Mouse (Mus musculus) cerebellum, adult 2 months (tissue): ENCODE results near the gene Gm29427.

ENCODE experiments used
- CTCF ChIP-seq: fragments of 200-500 bp; IDR thresholded peaks from 2 replicates; pipeline ENCODE4 v1.5.1; 2011; ENCODE audit warnings: low read depth, mild to moderate bottlenecking, control low read depth, low read length, moderate library complexity, borderline replicate concordance; ENCODE audit not compliant: insufficient read depth
- POLR2A ChIP-seq: fragments of 200-500 bp; IDR thresholded peaks from 2 replicates; pipeline ENCODE4 v1.6.1; 2011; ENCODE audit warnings: low read length, control low read depth, borderline replicate concordance; ENCODE audit not compliant: insufficient read depth

DNA sequence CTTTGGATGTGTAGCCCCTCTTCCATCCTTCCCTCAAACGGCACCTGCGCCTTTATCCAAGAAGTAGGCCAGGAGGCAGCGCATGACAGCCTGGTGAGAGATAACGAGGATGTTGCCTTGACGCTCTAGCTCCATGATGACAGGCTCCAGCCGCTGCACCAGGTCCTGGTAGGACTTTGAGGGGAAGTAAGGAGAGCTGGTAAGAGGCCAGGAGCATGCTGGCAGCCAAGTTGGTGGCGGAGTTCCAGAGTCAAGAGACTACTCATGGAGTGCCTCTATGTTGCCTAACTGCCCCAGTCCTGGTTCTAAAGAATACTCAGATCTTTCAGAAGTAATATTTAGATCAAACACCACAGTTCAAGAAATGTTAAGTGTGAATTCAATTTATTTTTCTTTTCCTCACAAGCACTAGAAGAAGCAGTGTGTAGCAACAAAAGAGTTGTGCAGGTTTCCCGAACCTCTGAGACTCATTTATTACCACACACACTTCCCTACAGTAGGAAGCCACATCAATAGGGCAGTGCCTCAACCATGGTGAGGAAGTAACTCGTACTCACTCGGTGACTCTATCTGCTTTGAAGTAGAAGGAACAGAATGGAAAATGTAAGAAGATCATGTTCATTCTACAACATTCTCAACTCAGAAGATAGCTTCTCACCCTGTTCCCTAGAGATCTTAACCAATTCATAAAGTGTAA is 15.5 kb downstream of the Gm29427 start:
- TF ChIP-seq POLR2A = no peak
- TF ChIP-seq CTCF = no peak
